Mouse (Mus musculus) pancreas, adult 10 weeks (tissue): ENCODE data around the gene Tfe3. TPM values are rescaled to one million over a fixed set of nuclear protein-coding genes. Genes with fewer than 3 reads are reported as not detected.

Experiments
- polyA plus RNA-seq: library from polyadenylated mRNA; stranded (reverse); fragments of 350-450 nt; fragmentation: Illumina TruSeq; extraction: RNeasy Lipid Tissue Mini Kit (QIAGEN cat#74804); gene quantifications from one replicate; pipeline ENCODE4 v1.2.3, GENCODE M21; 2015; ENCODE audit warnings: low read depth, low replicate concordance; ENCODE audit not compliant: insufficient read depth

Gene Tfe3
- 7.8 TPM for polyA plus RNA-seq

GRCm38 (mm10) chrX:7762137-7762920 lies at the start of gene Tfe3:
TSS of gene Tfe3 (plus strand) at chrX:7762560.

DNA sequence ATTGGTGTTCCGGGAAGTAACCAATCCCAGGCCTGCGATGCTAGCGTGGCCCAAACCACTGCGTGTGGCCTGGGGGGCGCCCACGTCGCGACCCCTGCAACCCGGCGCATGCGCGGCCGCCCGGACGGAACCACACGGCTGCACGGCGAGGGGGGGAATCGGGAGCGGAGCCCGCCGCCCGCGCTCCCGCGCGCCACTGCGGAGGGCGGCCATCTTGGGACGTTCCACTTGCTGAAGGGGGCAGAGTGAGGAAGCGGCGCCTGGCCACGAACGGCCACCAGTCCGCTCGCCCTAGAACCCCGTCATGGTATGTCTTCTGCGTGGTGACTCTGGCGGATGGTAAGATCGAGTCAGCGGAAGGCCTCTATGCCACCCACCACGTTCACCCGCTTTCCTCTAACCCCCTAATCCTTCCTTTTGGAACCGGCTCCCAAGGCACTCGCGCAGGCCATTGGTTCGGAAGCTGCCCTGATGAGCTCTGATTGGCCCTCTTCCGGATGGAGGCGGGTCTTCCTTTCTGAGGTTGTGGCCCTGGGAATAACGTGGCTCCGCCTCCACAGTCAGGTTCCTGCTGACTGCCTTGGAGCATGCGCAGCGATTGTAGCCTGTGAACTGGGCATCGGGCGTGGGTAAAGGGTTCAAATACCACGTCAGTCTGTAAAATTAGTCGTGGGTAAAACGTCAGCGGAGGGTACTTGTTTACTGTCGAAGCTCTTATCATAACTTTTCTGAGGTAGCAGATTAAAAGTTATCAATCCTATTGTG lies 48.0 kb upstream of the Tfe3 start, which contains the start of gene Wdr45:
Gene Wdr45 (plus strand): TSS at position 199 of the 765 bp plus-strand sequence.

DNA sequence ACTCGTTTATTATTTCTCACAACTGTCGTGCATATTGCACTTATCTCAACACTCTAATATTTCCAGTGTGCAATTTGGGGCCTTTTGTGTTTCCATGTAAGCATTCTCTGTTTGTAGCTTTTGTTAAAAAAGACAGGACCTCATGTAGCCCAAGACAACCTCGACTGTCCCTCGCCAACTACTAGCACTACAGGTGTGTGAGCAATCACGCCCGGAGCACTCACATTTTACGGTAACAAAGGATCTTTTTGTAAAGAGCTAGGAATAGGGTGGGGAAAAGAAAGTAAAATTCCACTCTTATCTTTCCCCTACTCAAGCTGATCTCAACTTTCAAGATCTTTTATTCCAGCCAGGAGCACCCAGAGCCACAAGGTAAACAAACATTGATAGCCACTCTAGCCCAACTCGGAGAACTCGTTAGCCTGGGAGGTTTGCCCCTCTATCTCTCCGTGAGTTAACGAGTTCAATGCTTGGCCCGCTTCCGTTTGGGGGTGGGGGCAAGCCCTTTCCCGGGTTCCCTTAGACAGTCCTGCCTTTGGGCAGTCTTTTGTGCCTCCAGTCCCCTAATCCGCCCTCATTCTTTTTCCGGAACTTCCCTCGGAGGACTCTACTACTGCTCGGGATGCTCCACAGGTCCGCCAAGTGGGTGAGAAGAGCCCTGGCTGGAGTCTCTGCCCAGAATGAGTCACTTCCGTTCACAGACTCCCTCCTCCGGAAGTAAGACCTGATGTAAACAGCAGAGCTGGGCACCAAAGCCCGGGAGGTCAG lies 40.7 kb upstream of the Tfe3 start, which contains the start of gene Gm45208:
Gene Gm45208 (plus strand): TSS at position 732 of the 768 bp plus-strand sequence.

GRCm38 (mm10) chrX:7728215-7728921 lies 34.0 kb upstream of the Tfe3 start, which contains the start of gene Praf2:
TSS of gene Praf2 (plus strand) at chrX:7728439.

GRCm38 (mm10) chrX:7750432-7751116 lies 11.8 kb upstream of the Tfe3 start, which contains the start of gene Ccdc120:
TSS of gene Ccdc120 (minus strand) at chrX:7750905.

GRCm38 (mm10) chrX:7789542-7790136 lies 27.3 kb downstream of the Tfe3 start, which contains the start of gene Gripap1:
TSS of gene Gripap1 (plus strand) at chrX:7789765.

GRCm38 (mm10) chrX:7821865-7822779 lies 59.8 kb downstream of the Tfe3 start, which contains the start of gene Kcnd1:
TSS of gene Kcnd1 (plus strand) at chrX:7822289.

Other genes starting within 250 kb of the Tfe3 start
- not detected for gene Foxp3, start 188.9 kb upstream of the Tfe3 start, polyA plus RNA-seq
- gene Ppp1r3f, start 188.3 kb upstream of the Tfe3 start, polyA plus RNA-seq: not detected
- 6.4 TPM for gene Ccdc22, start 157.0 kb upstream of the Tfe3 start, polyA plus RNA-seq
- not detected for gene Cacna1f, start 155.5 kb upstream of the Tfe3 start, polyA plus RNA-seq
- 7.2 TPM for gene Syp, start 124.1 kb upstream of the Tfe3 start, polyA plus RNA-seq
- 4.9 TPM for gene Prickle3, start 105.3 kb upstream of the Tfe3 start, polyA plus RNA-seq
- 31.6 TPM for gene Plp2, start 91.2 kb upstream of the Tfe3 start, polyA plus RNA-seq
- 3.1 TPM for gene Magix, start 81.3 kb upstream of the Tfe3 start, polyA plus RNA-seq
- gene Gpkow, start 65.4 kb upstream of the Tfe3 start, polyA plus RNA-seq: 6.6 TPM
- gene Wdr45, start 48.2 kb upstream of the Tfe3 start, polyA plus RNA-seq: 23.7 TPM
- gene Gm45208, start 40.3 kb upstream of the Tfe3 start, polyA plus RNA-seq: not detected
- gene Praf2, start 34.1 kb upstream of the Tfe3 start, polyA plus RNA-seq: 8.7 TPM
- gene Ccdc120, start 11.7 kb upstream of the Tfe3 start, polyA plus RNA-seq: 2.0 TPM
- 41.2 TPM for gene Gripap1, start 27.2 kb downstream of the Tfe3 start, polyA plus RNA-seq
- gene Kcnd1, start 59.7 kb downstream of the Tfe3 start, polyA plus RNA-seq: 1.8 TPM
- 25.1 TPM for gene Otud5, start 78.8 kb downstream of the Tfe3 start, polyA plus RNA-seq
- gene Pim2, start 115.7 kb downstream of the Tfe3 start, polyA plus RNA-seq: 4.9 TPM
- gene Slc35a2, start 121.5 kb downstream of the Tfe3 start, polyA plus RNA-seq: 10.3 TPM
- 23.2 TPM for gene Pqbp1, start 136.7 kb downstream of the Tfe3 start, polyA plus RNA-seq
- 18.8 TPM for gene Timm17b, start 136.8 kb downstream of the Tfe3 start, polyA plus RNA-seq
- gene Gm10491, start 145.3 kb downstream of the Tfe3 start, polyA plus RNA-seq: not detected
- gene Gm10490, start 147.0 kb downstream of the Tfe3 start, polyA plus RNA-seq: not detected
- gene Pcsk1n, start 157.3 kb downstream of the Tfe3 start, polyA plus RNA-seq: 20.9 TPM
- not detected for gene Eras, start 166.0 kb downstream of the Tfe3 start, polyA plus RNA-seq
- 11.3 TPM for gene Hdac6, start 185.3 kb downstream of the Tfe3 start, polyA plus RNA-seq
- gene Gata1, start 215.5 kb downstream of the Tfe3 start, polyA plus RNA-seq: not detected